Mouse (Mus musculus): ENCODE measurements around the gene Phb2. TPM values are rescaled to one million over a fixed set of nuclear protein-coding genes. Genes with fewer than 3 reads are reported as not detected.

Phb2 gene
- polyA plus RNA-seq (2017; shearing (Covaris generic)): 191 TPM

DNA sequence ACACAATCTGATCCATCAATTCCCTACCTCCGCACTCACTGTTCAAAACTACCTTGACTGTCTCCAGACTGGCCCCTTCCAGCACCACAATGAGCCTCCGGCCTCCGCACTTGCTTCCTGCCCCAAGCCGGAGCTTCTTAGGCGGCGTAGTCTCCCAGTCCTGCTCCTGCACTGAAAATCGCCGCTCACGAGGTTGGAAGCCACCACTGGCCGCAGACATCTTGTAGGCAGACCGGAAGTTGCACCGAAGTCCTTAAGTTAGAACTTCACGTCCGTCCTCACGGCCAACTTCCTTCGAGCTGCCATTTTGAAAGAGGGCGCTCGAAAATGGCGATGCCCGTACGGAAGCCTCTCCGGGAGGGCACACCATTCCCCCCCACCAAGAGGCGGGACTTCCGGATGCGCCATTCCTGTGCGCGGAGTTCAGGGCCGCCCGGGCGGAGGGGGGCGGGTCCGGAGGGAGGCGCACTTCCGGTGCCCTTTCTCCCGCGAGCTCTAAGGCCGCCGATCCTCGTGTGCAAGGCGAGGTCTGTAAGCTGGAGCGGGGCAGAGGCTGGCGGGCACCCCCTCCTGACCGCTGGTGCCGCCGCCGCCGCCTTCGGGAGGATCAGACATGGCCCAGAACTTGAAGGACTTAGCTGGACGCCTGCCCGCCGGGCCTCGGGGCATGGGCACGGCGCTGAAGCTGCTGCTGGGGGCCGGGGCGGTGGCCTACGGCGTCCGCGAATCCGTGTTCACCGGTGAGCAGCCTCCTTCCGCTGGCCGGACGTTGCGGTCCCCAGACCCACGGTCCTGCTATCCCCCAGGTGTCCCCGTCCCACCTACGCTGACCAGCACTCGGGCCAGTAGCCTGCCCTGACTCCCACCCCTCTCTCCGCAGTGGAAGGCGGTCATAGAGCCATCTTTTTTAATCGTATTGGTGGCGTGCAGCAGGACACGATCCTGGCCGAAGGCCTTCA lies at the start of gene Phb2, which contains the start of gene Emg1:
TSS of gene Phb2 (plus strand) at position 513 of the 959 bp plus-strand sequence.
TSS of gene Emg1 (minus strand) at position 355 of the 959 bp plus-strand sequence.

DNA sequence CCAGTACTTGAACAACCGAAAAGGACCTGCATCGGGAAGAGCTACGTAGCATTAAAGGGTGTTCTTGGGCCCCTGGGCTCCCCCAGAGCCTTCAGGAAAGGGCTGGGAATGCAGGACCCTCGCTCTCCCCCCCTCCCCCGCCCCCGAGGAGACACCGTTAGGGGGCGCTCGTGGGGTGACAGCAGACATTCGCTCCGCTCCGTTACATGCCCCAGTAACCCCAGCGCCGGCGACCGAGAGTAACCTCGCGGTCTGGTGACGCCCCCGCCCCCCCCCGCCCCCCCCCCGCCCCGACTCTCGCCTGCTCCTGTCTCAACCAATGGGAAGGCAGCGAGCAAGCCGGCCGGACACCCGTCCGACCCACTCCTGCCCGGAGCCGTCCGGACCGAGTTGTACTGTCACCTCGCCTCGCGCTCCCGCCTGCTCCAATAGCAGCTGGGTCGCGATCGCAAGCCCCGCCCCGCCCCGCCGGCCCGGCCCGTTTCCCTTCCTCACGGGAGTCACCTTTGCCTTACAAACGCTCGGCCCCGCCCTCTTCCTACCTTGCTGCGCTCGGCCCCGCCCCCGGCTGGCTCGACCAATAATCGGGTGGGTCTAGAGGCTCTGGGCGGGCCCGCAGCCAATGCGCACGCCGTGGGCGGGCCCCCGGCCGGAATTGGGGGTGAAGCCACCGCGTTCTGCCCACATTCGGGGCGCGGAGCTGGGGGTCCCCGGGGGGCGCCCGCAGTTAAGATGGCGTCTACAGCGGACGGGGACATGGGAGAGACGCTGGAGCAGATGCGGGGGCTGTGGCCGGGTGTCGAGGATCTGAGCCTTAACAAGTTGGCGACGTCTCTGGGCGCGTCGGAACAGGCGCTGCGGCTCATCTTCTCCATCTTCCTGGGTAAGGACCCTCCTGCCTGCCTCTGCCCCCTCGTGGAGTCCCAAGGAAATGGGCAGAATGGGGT lies 49.4 kb upstream of the Phb2 start, which contains the start of gene Lpcat3:
TSS of gene Lpcat3 (plus strand) at position 551 of the 947 bp plus-strand sequence.

DNA sequence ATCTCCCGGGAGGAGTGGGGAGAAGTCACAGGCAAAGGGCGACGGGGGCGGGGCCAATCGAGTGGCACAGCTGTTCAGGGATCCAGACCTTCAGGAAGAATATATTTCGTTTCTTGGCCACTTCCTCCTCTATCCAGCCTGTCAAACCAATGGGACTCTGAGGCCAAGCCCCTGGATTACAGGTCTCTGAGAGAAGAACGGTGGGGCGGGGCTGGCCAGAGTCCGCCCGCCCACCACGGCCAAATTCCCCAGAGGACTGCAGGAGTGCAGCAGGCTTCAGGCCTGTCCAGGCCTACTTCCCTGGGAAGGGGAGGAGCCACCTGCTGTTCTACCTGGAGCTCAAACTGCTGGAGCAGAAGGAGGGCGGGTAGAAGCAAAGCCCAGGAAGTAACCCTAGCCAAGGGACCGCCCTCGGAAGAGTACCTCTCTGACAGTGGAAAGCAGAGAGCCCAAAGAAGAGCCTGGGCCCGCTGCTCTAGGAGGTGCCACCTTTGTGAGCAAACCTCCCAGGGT lies 26.4 kb downstream of the Phb2 start, which contains the start of gene Ptpn6:
TSS of gene Ptpn6 (minus strand) at position 204 of the 513 bp plus-strand sequence.

DNA sequence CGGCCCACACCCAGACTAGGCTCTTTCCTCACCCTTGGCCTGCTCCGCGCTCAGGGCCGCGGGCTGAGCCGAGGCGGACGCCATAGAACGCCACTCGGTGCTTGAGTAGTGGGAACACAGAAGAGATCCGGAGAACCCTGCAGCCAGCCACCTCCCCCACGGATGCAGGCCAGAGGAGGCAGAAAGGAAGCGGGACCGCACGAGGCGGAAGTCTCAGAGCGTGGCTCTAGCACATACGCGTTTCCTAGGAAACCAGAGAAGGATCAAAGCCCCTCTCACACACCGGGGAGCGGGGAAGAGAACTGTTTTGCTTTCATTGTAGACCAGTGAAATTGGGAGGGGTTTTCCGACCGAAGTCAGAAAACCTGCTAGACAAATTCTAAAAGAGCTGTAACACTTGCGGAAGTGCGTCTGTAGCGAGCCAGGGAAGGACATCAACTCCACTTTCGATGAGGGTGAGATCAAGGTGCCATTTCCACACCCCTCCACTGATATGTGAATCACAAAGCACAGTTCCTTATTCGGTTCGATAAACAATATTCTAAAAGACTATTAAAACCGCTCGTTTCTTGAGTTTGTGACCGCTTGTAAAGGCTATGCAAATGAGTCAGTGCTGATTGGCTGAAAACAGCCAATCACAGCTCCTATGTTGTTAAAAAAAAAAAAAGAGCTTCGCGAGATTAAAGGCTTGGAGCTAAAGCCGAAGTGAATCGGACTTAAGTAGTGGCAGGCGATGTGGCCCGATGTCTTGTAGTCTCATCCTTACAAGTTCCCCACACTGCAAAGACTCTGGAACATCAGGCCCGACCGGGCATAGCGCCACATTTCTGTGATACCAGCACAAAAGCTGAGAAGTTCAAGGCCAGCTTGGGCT lies 29.0 kb downstream of the Phb2 start, which contains the start of gene Grcc10:
TSS of gene Grcc10 (minus strand) at position 487 of the 874 bp plus-strand sequence.

DNA sequence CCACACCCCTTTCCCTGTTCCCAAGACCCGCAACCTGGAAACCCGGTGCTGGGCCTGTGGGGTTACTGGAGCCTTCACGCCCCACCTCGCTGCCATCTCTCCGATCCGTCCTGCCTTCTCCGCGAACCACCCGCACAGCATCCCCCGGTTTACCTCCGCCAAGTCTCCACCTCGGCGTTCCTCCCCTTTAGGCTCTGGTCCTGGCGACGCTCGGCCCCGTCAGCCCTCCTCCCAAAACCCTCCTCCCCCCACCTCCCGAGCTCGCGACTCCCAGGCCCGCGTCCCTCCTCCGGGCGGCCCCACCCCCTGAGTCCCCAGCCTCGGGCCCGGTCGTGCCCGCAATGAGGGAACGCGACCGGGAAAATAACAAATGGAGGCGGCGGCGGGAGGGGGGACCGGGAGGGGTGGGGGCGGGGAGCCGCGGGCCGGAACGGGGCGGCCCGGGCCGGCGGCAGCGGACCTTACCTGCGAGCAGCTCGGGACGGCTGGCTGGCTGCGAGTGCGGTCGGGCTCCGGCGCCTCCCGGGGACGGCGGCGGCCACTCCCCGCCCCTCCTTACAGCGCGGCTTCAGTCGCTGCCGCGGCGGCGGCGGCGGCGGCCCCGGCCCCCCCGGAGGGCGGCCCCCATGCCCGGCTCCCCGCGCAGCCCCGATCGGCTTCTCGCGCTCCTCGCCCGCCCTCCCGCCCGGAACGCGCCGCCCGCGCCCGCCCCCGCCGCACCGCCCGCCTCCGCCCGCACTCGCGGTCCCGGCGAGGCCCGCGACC lies 43.9 kb downstream of the Phb2 start, which contains the start of the genes Gm45234 and Atn1:
TSS of gene Gm45234 (minus strand) at position 191 of the 765 bp plus-strand sequence.
TSS of gene Atn1 (minus strand) at position 694 of the 765 bp plus-strand sequence.

Other genes starting within 250 kb of the Phb2 start
- gene Clstn3, start 247.5 kb upstream of the Phb2 start, polyA plus RNA-seq (2017; shearing (Covaris generic)): 0.10 TPM
- not detected for gene C1rl, start 219.2 kb upstream of the Phb2 start, polyA plus RNA-seq (2017; shearing (Covaris generic))
- gene C1ra, start 199.9 kb upstream of the Phb2 start, polyA plus RNA-seq (2017; shearing (Covaris generic)): 0.20 TPM
- gene C1s1, start 170.0 kb upstream of the Phb2 start, polyA plus RNA-seq (2017; shearing (Covaris generic)): not detected
- not detected for gene C1rb, start 142.0 kb upstream of the Phb2 start, polyA plus RNA-seq (2017; shearing (Covaris generic))
- gene C1s2, start 76.3 kb upstream of the Phb2 start, polyA plus RNA-seq (2017; shearing (Covaris generic)): not detected
- 58.7 TPM for gene Lpcat3, start 49.3 kb upstream of the Phb2 start, polyA plus RNA-seq (2017; shearing (Covaris generic))
- 302 TPM for gene Emg1, start 158 bp upstream of the Phb2 start, polyA plus RNA-seq (2017; shearing (Covaris generic))
- gene Ptpn6, start 26.4 kb downstream of the Phb2 start, polyA plus RNA-seq (2017; shearing (Covaris generic)): 373 TPM
- gene Grcc10, start 29.0 kb downstream of the Phb2 start, polyA plus RNA-seq (2017; shearing (Covaris generic)): 536 TPM
- 0.12 TPM for gene Gm45234, start 43.7 kb downstream of the Phb2 start, polyA plus RNA-seq (2017; shearing (Covaris generic))
- gene Atn1, start 44.2 kb downstream of the Phb2 start, polyA plus RNA-seq (2017; shearing (Covaris generic)): 2.2 TPM
- gene Eno2, start 57.3 kb downstream of the Phb2 start, polyA plus RNA-seq (2017; shearing (Covaris generic)): 8.9 TPM
- 2.3 TPM for gene Lrrc23, start 67.4 kb downstream of the Phb2 start, polyA plus RNA-seq (2017; shearing (Covaris generic))
- 8.0 TPM for gene Spsb2, start 96.3 kb downstream of the Phb2 start, polyA plus RNA-seq (2017; shearing (Covaris generic))
- gene Tpi1, start 102.0 kb downstream of the Phb2 start, polyA plus RNA-seq (2017; shearing (Covaris generic)): 179 TPM
- 125 TPM for gene Usp5, start 117.1 kb downstream of the Phb2 start, polyA plus RNA-seq (2017; shearing (Covaris generic))
- 11.7 TPM for gene Cdca3, start 117.2 kb downstream of the Phb2 start, polyA plus RNA-seq (2017; shearing (Covaris generic))
- gene Gnb3, start 127.9 kb downstream of the Phb2 start, polyA plus RNA-seq (2017; shearing (Covaris generic)): not detected
- not detected for gene P3h3, start 145.4 kb downstream of the Phb2 start, polyA plus RNA-seq (2017; shearing (Covaris generic))
- gene Gpr162, start 151.6 kb downstream of the Phb2 start, polyA plus RNA-seq (2017; shearing (Covaris generic)): 0.20 TPM
- 296 TPM for gene Cd4, start 175.9 kb downstream of the Phb2 start, polyA plus RNA-seq (2017; shearing (Covaris generic))
- gene Lag3, start 199.4 kb downstream of the Phb2 start, polyA plus RNA-seq (2017; shearing (Covaris generic)): 4.6 TPM
- 14.2 TPM for gene Ptms, start 207.8 kb downstream of the Phb2 start, polyA plus RNA-seq (2017; shearing (Covaris generic))
- 160 TPM for gene Mlf2, start 219.1 kb downstream of the Phb2 start, polyA plus RNA-seq (2017; shearing (Covaris generic))